Mouse (Mus musculus): ENCODE results near the gene Tmem147. TPM values are rescaled to one million over a fixed set of nuclear protein-coding genes. Genes with fewer than 3 reads are reported as not detected.

Tmem147 gene
- polyA plus RNA-seq, 1 experiment = 190 TPM

GRCm38 (mm10) chr7:30728739-30729395, 473 bp downstream of the Tmem147 start:
- TF ChIP-seq POLR2A (IDR thresholded peaks at IDR 0.05; ENCODE audit: extremely low read depth, insufficient read depth, low read length) (no peak), CTCF (IDR thresholded peaks at IDR 0.05; ENCODE audit: extremely low read depth, insufficient read depth, low read length) (peak; percentile 2; the same call in 1 of the 2 replicates)
- H3K27ac ChIP-seq (ENCODE audit: insufficient read depth, low read length) = peak overlapping the region; percentile 33; the same call in 1 of the 2 replicates
- peaks cover 11% of the 10 kb centered on the region for H3K4me1 ChIP-seq (ENCODE audit: control insufficient read depth, insufficient read depth, low read length)
- H3K4me3 ChIP-seq (ENCODE audit: insufficient read depth, low read length) = peak overlapping the region; percentile 91

- H3K4me3 ChIP-seq (ENCODE audit: insufficient read depth, low read length) = peak overlapping the region; percentile 91; the same call in 1 of the 2 replicates
- H3K4me1 ChIP-seq (ENCODE audit: control insufficient read depth, insufficient read depth, low read length) = peaks cover 11% of the 10 kb centered on the region
- no peak overlapping the region for H3K27ac ChIP-seq (ENCODE audit: insufficient read depth, low read length)
- no peak for TF ChIP-seq POLR2A (IDR thresholded peaks at IDR 0.05; ENCODE audit: extremely low read depth, insufficient read depth, low read length)
- no peak for TF ChIP-seq CTCF (IDR thresholded peaks at IDR 0.05; ENCODE audit: extremely low read depth, insufficient read depth, low read length)
Measured at GRCm38 (mm10) chr7:30728214-30728613, 1.1 kb downstream of the Tmem147 start.

GRCm38 (mm10) chr7:30723274-30723953, 5.9 kb downstream of the Tmem147 start:
- Histone ChIP-seq H3K4me3 (ENCODE audit: insufficient read depth, low read length) (no peak overlapping the region), H3K4me1 (ENCODE audit: control insufficient read depth, insufficient read depth, low read length) (peaks cover 4% of the 10 kb centered on the region), H3K27ac (ENCODE audit: insufficient read depth, low read length) (no peak overlapping the region)
- TF ChIP-seq POLR2A (IDR thresholded peaks at IDR 0.05; ENCODE audit: extremely low read depth, insufficient read depth, low read length) (no peak), CTCF (IDR thresholded peaks at IDR 0.05; ENCODE audit: extremely low read depth, insufficient read depth, low read length) (no peak)

- Histone ChIP-seq H3K4me1 (ENCODE audit: control insufficient read depth, insufficient read depth, low read length) (no peaks in the 10 kb centered on the region), H3K27ac (ENCODE audit: insufficient read depth, low read length) (no peak overlapping the region), H3K4me3 (ENCODE audit: insufficient read depth, low read length) (no peak overlapping the region)
- TF ChIP-seq CTCF (IDR thresholded peaks at IDR 0.05; ENCODE audit: extremely low read depth, insufficient read depth, low read length) (no peak), POLR2A (IDR thresholded peaks at IDR 0.05; ENCODE audit: extremely low read depth, insufficient read depth, low read length) (no peak)
Measured at GRCm38 (mm10) chr7:30721286-30721685, 8.1 kb downstream of the Tmem147 start.

- TF ChIP-seq CTCF (IDR thresholded peaks at IDR 0.05; ENCODE audit: extremely low read depth, insufficient read depth, low read length) (no peak), POLR2A (IDR thresholded peaks at IDR 0.05; ENCODE audit: extremely low read depth, insufficient read depth, low read length) (no peak)
- Histone ChIP-seq H3K4me3 (ENCODE audit: insufficient read depth, low read length) (no peak overlapping the region), H3K4me1 (ENCODE audit: control insufficient read depth, insufficient read depth, low read length) (no peaks in the 10 kb centered on the region), H3K27ac (ENCODE audit: insufficient read depth, low read length) (no peak overlapping the region)
Measured at GRCm38 (mm10) chr7:30719669-30720068, 9.7 kb downstream of the Tmem147 start.

GRCm38 (mm10) chr7:30717716-30718046, 11.7 kb downstream of the Tmem147 start:
- TF ChIP-seq POLR2A (IDR thresholded peaks at IDR 0.05; ENCODE audit: extremely low read depth, insufficient read depth, low read length) = no peak
- TF ChIP-seq CTCF (IDR thresholded peaks at IDR 0.05; ENCODE audit: extremely low read depth, insufficient read depth, low read length) = no peak
- Histone ChIP-seq H3K27ac (ENCODE audit: insufficient read depth, low read length) (no peak overlapping the region), H3K4me3 (ENCODE audit: insufficient read depth, low read length) (peak overlapping the region; percentile 32), H3K4me1 (ENCODE audit: control insufficient read depth, insufficient read depth, low read length) (no peaks in the 10 kb centered on the region)

- no peak for TF ChIP-seq CTCF (IDR thresholded peaks at IDR 0.05; ENCODE audit: extremely low read depth, insufficient read depth, low read length)
- TF ChIP-seq POLR2A (IDR thresholded peaks at IDR 0.05; ENCODE audit: extremely low read depth, insufficient read depth, low read length) = no peak
- Histone ChIP-seq H3K4me3 (ENCODE audit: insufficient read depth, low read length) (peak overlapping the region; percentile 32), H3K4me1 (ENCODE audit: control insufficient read depth, insufficient read depth, low read length) (no peaks in the 10 kb centered on the region), H3K27ac (ENCODE audit: insufficient read depth, low read length) (no peak overlapping the region)
Measured at GRCm38 (mm10) chr7:30717006-30717715, 12.2 kb downstream of the Tmem147 start.

GRCm38 (mm10) chr7:30711942-30712341, 17.4 kb downstream of the Tmem147 start, which contains the start of gene Atp4a:
Gene Atp4a (plus strand): TSS chr7:30712209.
- Histone ChIP-seq H3K4me3 (ENCODE audit: insufficient read depth, low read length) (no peak within 1 kb of the TSS), H3K4me1 (ENCODE audit: control insufficient read depth, insufficient read depth, low read length) (no peaks in the 10 kb centered on the region), H3K27ac (ENCODE audit: insufficient read depth, low read length) (no peak within 1 kb of the TSS)
- TF ChIP-seq POLR2A (IDR thresholded peaks at IDR 0.05; ENCODE audit: extremely low read depth, insufficient read depth, low read length) (no peak), CTCF (IDR thresholded peaks at IDR 0.05; ENCODE audit: extremely low read depth, insufficient read depth, low read length) (no peak)

- TF ChIP-seq CTCF (IDR thresholded peaks at IDR 0.05; ENCODE audit: extremely low read depth, insufficient read depth, low read length) = no peak
- TF ChIP-seq POLR2A (IDR thresholded peaks at IDR 0.05; ENCODE audit: extremely low read depth, insufficient read depth, low read length) = no peak
- Histone ChIP-seq H3K4me3 (ENCODE audit: insufficient read depth, low read length) (no peak overlapping the region), H3K27ac (ENCODE audit: insufficient read depth, low read length) (no peak overlapping the region), H3K4me1 (ENCODE audit: control insufficient read depth, insufficient read depth, low read length) (no peaks in the 10 kb centered on the region)
Measured at GRCm38 (mm10) chr7:30707441-30707840, 21.9 kb downstream of the Tmem147 start.
